Comparison of ENCODE assay signal across 12 mouse cellular contexts in genomic region chr11:29719597-29719996, GRCm38 (mm10).
"Had no signal": no experiment of that assay in that cellular context is flagged by ENCODE, and none has a peak within 500 bp of the region (broad histone marks: within the 10 kb centered on the region; RNA-seq: fewer than 3 reads in every experiment).

No protein-coding gene starts in this region.

- H3K4me2 ChIP-seq: midbrain, embryonic 15.5 days; neural tube, embryonic 13.5 days had no signal

- H3K36me3 ChIP-seq: limb, embryonic 10.5 days; midbrain, embryonic 15.5 days; neural tube, embryonic 13.5 days had no signal

- H3K4me3 ChIP-seq: limb, embryonic 10.5 days; midbrain, embryonic 10.5 days; midbrain, embryonic 15.5 days; neural tube, embryonic 13.5 days had no signal

- H3K27ac ChIP-seq: limb, embryonic 10.5 days; liver, embryonic 14.5 days; midbrain, embryonic 10.5 days; midbrain, embryonic 15.5 days; neural tube, embryonic 13.5 days had no signal

- H3K9me3 ChIP-seq: limb, embryonic 10.5 days; midbrain, embryonic 10.5 days; midbrain, embryonic 15.5 days; neural tube, embryonic 13.5 days had no signal

- H3K9ac ChIP-seq: liver, embryonic 14.5 days; midbrain, embryonic 15.5 days; neural tube, embryonic 13.5 days had no signal

- DNase-seq: kidney, adult 8-10 months; kidney, postnatal 25 days; layer of hippocampus, adult 9-11 months; lung, adult 2 months; lung, postnatal 4 days; right cerebral cortex, postnatal 25 days; thymus, postnatal 4 days had no signal

- H3K27me3 ChIP-seq: midbrain, embryonic 15.5 days; neural tube, embryonic 13.5 days had no signal

- H3K4me1 ChIP-seq: limb, embryonic 10.5 days had no signal
